Mouse (Mus musculus): ENCODE results near the gene Tbc1d10c.

GRCm38 (mm10) chr19:4180411-4180810, 10.7 kb downstream of the Tbc1d10c start:
- no peak for TF ChIP-seq POLR2A (IDR thresholded peaks at IDR 0.05; ENCODE audit: control insufficient read depth, low read depth, low read length)
- TF ChIP-seq CTCF (IDR thresholded peaks at IDR 0.05; ENCODE audit: control insufficient read depth, insufficient read depth, insufficient replicate concordance, low read depth, low read length) = no peak
